Mouse (Mus musculus): ENCODE measurements at regions not wholly inside any gene's neighbourhood (a gene's known extent, or its start where the extent isn't known, plus 50 kb on each side); places are given as distances from the start of the nearest gene placed in this dataset.

- no peaks in the 10 kb centered on the region for H3K36me3 ChIP-seq (ENCODE audit: control insufficient read depth, insufficient read depth, low read length)
- no peak for TF ChIP-seq CTCF (IDR thresholded peaks at IDR 0.05; ENCODE audit: extremely low read depth, insufficient read length, insufficient replicate concordance, low read depth, low read length)
- TF ChIP-seq POLR2A (IDR thresholded peaks at IDR 0.05; ENCODE audit: low read depth, low read length) = no peak
- WGBS = 75% methylated on average over 27 of the region's 27 CpGs
These were observed 655.9 kb upstream of the Gm19410 start for GRCm38 (mm10) chr8:35109506-35110217.

GRCm38 (mm10) chr8:35110286-35110685, 655.3 kb upstream of the Gm19410 start:
- no peaks in the 10 kb centered on the region for H3K27me3 ChIP-seq (ENCODE audit: control insufficient read depth, insufficient read depth, low read length)
- whole genome bisulfite sequencing = 90% methylated on average over 8 of the region's 8 CpGs
- TF ChIP-seq POLR2A (IDR thresholded peaks at IDR 0.05; ENCODE audit: low read depth, low read length) = no peak
- H3K36me3 ChIP-seq (ENCODE audit: control insufficient read depth, insufficient read depth, low read length) = no peaks in the 10 kb centered on the region
- no peak overlapping the region for H3K4me3 ChIP-seq (ENCODE audit: low read depth, low read length)
- H3K4me1 ChIP-seq (ENCODE audit: control insufficient read depth, insufficient read depth, insufficient read length, low read length) = peaks cover 5% of the 10 kb centered on the region; the same call in 1 of the 2 replicates
- H3K27ac ChIP-seq (ENCODE audit: insufficient read depth, low read depth, low read length) = no peak overlapping the region

More at GRCm38 (mm10) chr8:35109506-35110217, 655.9 kb upstream of the Gm19410 start:
- no peak overlapping the region for H3K4me3 ChIP-seq (ENCODE audit: low read depth, low read length)
- H3K27me3 ChIP-seq (ENCODE audit: control insufficient read depth, insufficient read depth, low read length) = no peaks in the 10 kb centered on the region
- H3K4me1 ChIP-seq (ENCODE audit: control insufficient read depth, insufficient read depth, insufficient read length, low read length) = peaks cover 5% of the 10 kb centered on the region; the same call in 1 of the 2 replicates
- H3K27ac ChIP-seq (ENCODE audit: insufficient read depth, low read depth, low read length) = no peak overlapping the region

GRCm38 (mm10) chr8:35111130-35111529, 654.5 kb upstream of the Gm19410 start:
- Histone ChIP-seq H3K27me3 (ENCODE audit: control insufficient read depth, insufficient read depth, low read length) (no peaks in the 10 kb centered on the region), H3K27ac (ENCODE audit: insufficient read depth, low read depth, low read length) (no peak overlapping the region), H3K4me1 (ENCODE audit: control insufficient read depth, insufficient read depth, insufficient read length, low read length) (peaks cover 5% of the 10 kb centered on the region; the same call in 1 of the 2 replicates), H3K4me3 (ENCODE audit: low read depth, low read length) (no peak overlapping the region), H3K36me3 (ENCODE audit: control insufficient read depth, insufficient read depth, low read length) (no peaks in the 10 kb centered on the region)
- WGBS = 59% methylated on average over 7 of the region's 7 CpGs
- TF ChIP-seq POLR2A (IDR thresholded peaks at IDR 0.05; ENCODE audit: low read depth, low read length) = no peak
- no peak for TF ChIP-seq CTCF (IDR thresholded peaks at IDR 0.05; ENCODE audit: extremely low read depth, insufficient read length, insufficient replicate concordance, low read depth, low read length)

GRCm38 (mm10) chr8:35112591-35113265, 652.9 kb upstream of the Gm19410 start:
- Histone ChIP-seq H3K4me3 (ENCODE audit: low read depth, low read length) (no peak overlapping the region), H3K27ac (ENCODE audit: insufficient read depth, low read depth, low read length) (no peak overlapping the region), H3K27me3 (ENCODE audit: control insufficient read depth, insufficient read depth, low read length) (no peaks in the 10 kb centered on the region), H3K36me3 (ENCODE audit: control insufficient read depth, insufficient read depth, low read length) (no peaks in the 10 kb centered on the region), H3K4me1 (ENCODE audit: control insufficient read depth, insufficient read depth, insufficient read length, low read length) (peaks cover 5% of the 10 kb centered on the region; the same call in 1 of the 2 replicates)
- TF ChIP-seq CTCF (IDR thresholded peaks at IDR 0.05; ENCODE audit: extremely low read depth, insufficient read length, insufficient replicate concordance, low read depth, low read length) (no peak), POLR2A (IDR thresholded peaks at IDR 0.05; ENCODE audit: low read depth, low read length) (no peak)
- 29% methylated on average over 7 of the region's 7 CpGs for WGBS

GRCm38 (mm10) chr8:35114031-35114430, 651.6 kb upstream of the Gm19410 start:
- TF ChIP-seq CTCF (IDR thresholded peaks at IDR 0.05; ENCODE audit: extremely low read depth, insufficient read length, insufficient replicate concordance, low read depth, low read length) = no peak
- TF ChIP-seq POLR2A (IDR thresholded peaks at IDR 0.05; ENCODE audit: low read depth, low read length) = no peak
- Histone ChIP-seq H3K27ac (ENCODE audit: insufficient read depth, low read depth, low read length) (no peak overlapping the region), H3K27me3 (ENCODE audit: control insufficient read depth, insufficient read depth, low read length) (no peaks in the 10 kb centered on the region), H3K4me3 (ENCODE audit: low read depth, low read length) (no peak overlapping the region), H3K36me3 (ENCODE audit: control insufficient read depth, insufficient read depth, low read length) (no peaks in the 10 kb centered on the region), H3K4me1 (ENCODE audit: control insufficient read depth, insufficient read depth, insufficient read length, low read length) (peaks cover 5% of the 10 kb centered on the region; the same call in 1 of the 2 replicates)
- 74% methylated on average over 10 of the region's 10 CpGs for WGBS

GRCm38 (mm10) chr8:35120612-35121011, 645.0 kb upstream of the Gm19410 start:
- H3K4me1 ChIP-seq (ENCODE audit: control insufficient read depth, insufficient read depth, insufficient read length, low read length) = no peaks in the 10 kb centered on the region
- H3K27ac ChIP-seq (ENCODE audit: insufficient read depth, low read depth, low read length) = no peak overlapping the region
- TF ChIP-seq CTCF (IDR thresholded peaks at IDR 0.05; ENCODE audit: extremely low read depth, insufficient read length, insufficient replicate concordance, low read depth, low read length) (no peak), POLR2A (IDR thresholded peaks at IDR 0.05; ENCODE audit: low read depth, low read length) (no peak)
- no peaks in the 10 kb centered on the region for H3K36me3 ChIP-seq (ENCODE audit: control insufficient read depth, insufficient read depth, low read length)
- no peaks in the 10 kb centered on the region for H3K27me3 ChIP-seq (ENCODE audit: control insufficient read depth, insufficient read depth, low read length)
- H3K4me3 ChIP-seq (ENCODE audit: low read depth, low read length) = no peak overlapping the region
- 66% methylated on average over 5 of the region's 5 CpGs for WGBS

- no peaks in the 10 kb centered on the region for H3K4me1 ChIP-seq (ENCODE audit: control insufficient read depth, insufficient read depth, insufficient read length, low read length)
- WGBS = 93% methylated on average over 8 of the region's 8 CpGs
- no peak overlapping the region for H3K27ac ChIP-seq (ENCODE audit: insufficient read depth, low read depth, low read length)
- H3K27me3 ChIP-seq (ENCODE audit: control insufficient read depth, insufficient read depth, low read length) = no peaks in the 10 kb centered on the region
- no peaks in the 10 kb centered on the region for H3K36me3 ChIP-seq (ENCODE audit: control insufficient read depth, insufficient read depth, low read length)
- TF ChIP-seq POLR2A (IDR thresholded peaks at IDR 0.05; ENCODE audit: low read depth, low read length) (no peak), CTCF (IDR thresholded peaks at IDR 0.05; ENCODE audit: extremely low read depth, insufficient read length, insufficient replicate concordance, low read depth, low read length) (no peak)
- H3K4me3 ChIP-seq (ENCODE audit: low read depth, low read length) = no peak overlapping the region
These were observed 644.5 kb upstream of the Gm19410 start for GRCm38 (mm10) chr8:35121084-35121483.
